Mouse (Mus musculus): ENCODE results near the gene 5730455P16Rik. TPM values are rescaled to one million over a fixed set of nuclear protein-coding genes. Genes with fewer than 3 reads are reported as not detected.
A peak's percentile ranks its signal among the peaks of the same experiment; 100 is the strongest.
"Not testable (repeated sequence)": the region's sequence is repeated elsewhere in the genome, so short reads cannot be mapped to it uniquely, and the experiment has no call there.

Gene 5730455P16Rik
- 4.8 to 8.8 TPM (median 8.3 TPM) in 3 replicates for total RNA-seq (2017)

DNA sequence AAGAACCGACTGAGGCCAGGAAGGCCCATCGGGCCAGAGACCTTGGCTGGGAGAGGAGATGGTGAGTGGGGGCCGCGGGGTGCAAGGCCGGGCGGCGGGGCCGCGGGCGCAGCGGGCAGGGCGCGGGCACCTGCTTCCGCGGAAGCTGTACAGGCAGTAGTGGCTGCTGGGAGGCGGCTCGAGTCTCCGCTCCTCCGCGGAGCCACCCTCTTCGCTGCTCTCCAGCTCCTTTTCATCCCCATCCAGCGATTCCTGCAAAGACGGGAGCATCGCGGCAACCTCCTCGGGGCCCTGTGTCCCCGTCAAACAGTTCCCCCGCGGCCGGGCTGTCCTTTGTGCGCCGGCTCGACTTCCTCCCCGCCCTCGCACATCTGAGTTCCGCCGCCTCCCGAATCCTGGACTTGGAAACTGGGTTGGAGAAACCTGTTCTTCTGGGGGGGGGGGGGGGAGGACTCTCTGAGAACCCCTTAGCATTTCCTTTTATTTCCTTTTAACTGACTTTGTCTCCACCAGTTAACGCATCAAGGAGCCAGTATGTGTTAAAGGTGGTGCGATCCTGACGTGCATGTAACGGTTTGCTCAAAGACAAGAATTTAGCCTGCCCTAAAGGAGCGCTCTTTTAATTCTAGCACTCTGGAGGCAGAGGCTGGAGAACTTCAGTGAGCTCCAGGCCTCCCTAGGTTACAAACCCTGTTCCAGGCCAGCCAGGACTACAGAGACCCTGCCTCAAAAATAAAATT lies at the start of gene 5730455P16Rik:
5730455P16Rik (minus strand) TSS at position 323 of the 740 bp plus-strand sequence.
- ATAC-seq (replicated peaks; ENCODE audit: insufficient number of reproducible peaks, low FRiP score, low TSS enrichment, poor library complexity, severe bottlenecking) = peak; percentile 86

DNA sequence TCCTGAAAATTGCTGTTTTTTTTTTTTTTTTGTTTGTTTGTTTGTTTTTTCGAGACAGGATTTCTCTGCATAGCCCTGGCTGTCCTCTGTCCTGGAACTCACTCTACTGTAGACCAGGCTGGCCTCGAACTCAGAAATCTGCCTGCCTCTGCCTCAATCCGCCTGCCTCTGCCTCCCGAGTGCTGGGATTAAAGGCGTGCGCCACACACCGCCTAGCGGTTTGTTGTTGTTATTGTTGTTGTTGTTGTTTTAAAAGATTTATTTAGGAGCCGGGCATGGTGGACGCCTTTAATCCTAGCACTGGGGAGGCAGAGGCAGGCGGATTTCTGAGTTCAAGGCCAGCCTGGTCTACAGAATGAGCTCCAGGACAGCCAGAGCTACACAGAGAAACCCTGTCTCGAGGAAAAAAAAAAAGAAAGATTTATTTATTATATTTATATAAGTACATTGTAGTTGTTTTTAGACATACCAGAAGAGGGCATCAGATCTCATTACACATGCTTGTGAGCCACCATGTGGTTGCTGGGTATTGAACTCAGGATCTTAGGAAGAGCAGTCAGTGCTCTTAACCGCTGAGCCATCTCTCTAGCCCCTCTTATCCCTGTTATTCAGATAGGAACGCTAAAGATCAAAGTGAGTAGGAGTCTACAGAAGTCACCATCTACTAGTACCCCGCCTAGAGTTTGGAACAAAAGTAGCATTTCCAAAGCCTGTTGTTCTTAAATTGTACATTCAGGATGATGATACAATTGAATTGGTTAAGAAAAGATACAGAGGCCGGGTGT lies 48.4 kb upstream of the 5730455P16Rik start:
- not testable (repeated sequence) for ATAC-seq (replicated peaks; ENCODE audit: insufficient number of reproducible peaks, low FRiP score, low TSS enrichment, poor library complexity, severe bottlenecking)

DNA sequence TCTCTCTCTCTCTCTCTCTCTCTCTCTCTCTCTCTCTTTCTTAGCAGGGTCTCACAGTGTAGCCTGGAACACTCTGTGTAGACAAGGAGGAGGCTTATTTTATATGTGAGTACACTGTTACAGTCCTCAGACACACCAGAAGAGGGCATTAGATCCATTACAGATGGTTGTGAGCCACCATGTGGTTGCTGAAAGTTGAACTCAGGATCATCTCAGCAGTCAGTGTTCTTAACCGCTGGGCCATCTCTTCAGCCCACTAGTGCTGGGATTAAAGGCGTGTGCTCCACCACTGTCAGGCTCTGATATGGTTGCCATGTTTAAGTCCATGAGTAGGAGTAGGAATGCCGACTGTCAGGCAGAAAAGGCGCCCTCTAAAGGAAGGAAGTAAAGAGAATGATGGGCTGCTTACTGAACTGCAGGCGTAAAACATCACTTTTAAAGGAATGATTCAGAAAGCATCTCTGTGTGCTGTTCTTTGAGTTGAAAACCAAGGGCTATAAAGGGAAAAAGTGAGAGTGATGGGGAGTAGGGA lies 47.5 kb upstream of the 5730455P16Rik start:
- no peak for ATAC-seq (replicated peaks; ENCODE audit: insufficient number of reproducible peaks, low FRiP score, low TSS enrichment, poor library complexity, severe bottlenecking)

DNA sequence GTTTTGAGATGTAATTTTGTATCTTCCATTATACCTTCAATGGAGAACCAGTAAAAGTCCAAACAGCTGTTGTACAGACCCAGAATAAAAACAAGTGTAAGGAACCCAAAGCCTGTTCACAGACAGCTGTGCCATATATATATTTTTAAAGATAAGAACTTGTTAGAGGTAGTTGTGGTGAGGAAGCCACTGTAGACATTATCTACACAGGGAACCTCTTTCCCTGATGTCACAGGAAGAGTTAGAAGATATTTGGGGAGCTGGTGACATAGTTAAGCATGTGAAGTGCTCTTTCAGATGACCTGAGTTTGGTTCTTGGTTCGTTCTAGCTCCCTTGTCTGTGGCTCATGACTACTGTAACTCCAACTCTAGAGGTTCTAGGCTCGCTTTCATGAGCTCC lies 46.9 kb upstream of the 5730455P16Rik start:
- ATAC-seq (replicated peaks; ENCODE audit: insufficient number of reproducible peaks, low FRiP score, low TSS enrichment, poor library complexity, severe bottlenecking) = no peak

DNA sequence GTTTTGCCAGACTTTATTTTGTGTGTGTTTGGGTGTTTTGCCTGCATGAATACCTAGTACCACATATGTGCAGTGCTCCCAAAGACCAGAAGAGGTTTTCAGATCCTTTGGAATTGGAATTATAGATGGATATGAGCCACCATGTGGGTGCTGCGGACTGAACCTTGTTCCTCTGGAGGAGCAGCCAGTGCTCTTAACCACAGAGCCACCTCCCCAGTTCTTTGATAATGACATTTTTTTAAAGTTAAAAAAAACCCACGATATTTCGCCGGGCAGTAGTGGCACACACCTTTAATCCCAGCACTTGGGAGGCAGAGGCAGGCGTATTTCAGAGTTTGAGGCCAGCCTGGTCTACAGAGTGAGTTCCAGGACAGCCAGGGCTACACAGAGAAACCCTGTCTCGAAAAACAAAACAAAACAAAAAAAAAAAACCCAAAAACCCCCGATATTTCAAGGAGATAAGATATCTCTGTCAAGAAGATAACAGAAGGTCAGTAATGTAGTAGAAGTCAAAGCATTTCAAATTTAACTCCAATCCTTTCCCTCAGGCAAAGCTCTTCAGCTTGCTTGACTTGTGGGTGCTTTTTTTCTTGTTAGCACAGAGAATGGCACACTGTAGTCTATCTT lies 43.7 kb upstream of the 5730455P16Rik start:
- no peak for ATAC-seq (replicated peaks; ENCODE audit: insufficient number of reproducible peaks, low FRiP score, low TSS enrichment, poor library complexity, severe bottlenecking)

DNA sequence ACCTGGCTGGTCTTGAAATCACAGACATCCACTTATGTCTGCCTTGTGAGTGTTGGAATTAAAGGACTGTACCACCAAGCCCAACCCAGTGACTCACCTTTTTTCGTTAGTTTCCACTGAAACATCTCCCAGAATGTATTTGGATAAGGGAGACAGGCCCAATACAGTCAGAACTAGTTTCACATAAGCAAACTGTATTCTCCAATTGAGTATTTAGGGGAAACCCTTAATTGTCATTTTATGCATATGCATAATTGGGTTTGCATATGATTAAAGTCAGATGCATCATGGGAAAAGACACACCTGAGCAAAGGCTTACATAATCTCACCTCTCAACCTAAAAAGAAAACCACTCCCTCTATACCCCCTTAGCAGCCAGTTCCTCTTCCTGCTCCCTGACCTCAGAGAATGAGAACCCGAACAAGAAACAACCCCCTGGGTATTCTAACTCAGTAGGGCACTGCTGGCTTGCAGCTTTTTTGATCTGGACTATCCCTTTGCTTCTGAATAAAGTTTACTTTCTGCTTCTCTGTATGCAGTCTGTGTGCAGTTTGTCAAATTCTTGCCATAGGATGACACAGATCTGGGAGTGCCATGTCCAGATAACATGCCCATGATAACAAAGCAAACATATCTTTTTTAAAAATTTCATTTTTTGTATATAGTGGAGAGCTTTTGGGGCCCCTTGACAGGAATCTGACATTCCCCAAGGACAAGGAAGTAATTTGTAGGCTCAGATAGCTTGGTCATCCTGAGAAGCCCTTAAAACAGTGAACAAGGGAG lies 42.6 kb upstream of the 5730455P16Rik start:
- ATAC-seq (replicated peaks; ENCODE audit: insufficient number of reproducible peaks, low FRiP score, low TSS enrichment, poor library complexity, severe bottlenecking) = no peak

DNA sequence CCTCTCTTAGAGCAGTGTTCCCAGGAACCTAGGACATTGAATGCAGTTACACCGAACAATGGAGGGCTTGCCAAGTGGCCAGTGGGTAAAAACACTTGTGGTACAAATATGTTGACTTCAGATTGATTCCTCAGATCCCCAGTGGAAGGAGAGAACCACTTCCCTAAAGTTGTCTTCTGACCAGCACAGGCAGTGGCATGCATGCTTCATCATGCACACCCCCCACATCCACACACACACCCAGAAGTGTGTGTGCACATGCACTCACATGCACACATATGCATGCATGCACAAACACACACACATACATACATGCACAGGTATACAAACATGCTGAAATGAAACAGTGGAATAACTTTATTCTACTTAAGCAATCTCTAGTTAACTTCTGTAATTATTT lies 41.9 kb upstream of the 5730455P16Rik start:
- ATAC-seq (replicated peaks; ENCODE audit: insufficient number of reproducible peaks, low FRiP score, low TSS enrichment, poor library complexity, severe bottlenecking) = no peak

DNA sequence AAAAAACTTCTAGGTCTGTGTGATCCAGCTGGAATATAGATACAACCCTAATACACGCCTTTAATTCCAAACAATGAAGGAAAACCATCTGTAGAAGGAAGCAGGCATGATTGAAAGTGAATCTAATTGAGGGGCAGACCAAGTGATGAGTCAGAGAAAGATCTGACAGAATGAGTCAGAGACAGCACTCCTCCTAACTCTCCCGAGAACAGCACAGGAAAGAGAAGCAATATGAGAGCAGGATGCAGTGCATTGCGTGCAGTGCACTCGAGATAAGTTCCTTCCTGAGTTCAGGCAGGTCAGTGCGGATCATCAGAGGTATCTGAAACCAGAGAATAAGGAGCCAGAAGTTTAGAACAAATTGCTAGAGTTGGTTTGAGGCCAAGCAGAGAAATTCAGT lies 39.3 kb upstream of the 5730455P16Rik start:
- ATAC-seq (replicated peaks; ENCODE audit: insufficient number of reproducible peaks, low FRiP score, low TSS enrichment, poor library complexity, severe bottlenecking) = no peak

DNA sequence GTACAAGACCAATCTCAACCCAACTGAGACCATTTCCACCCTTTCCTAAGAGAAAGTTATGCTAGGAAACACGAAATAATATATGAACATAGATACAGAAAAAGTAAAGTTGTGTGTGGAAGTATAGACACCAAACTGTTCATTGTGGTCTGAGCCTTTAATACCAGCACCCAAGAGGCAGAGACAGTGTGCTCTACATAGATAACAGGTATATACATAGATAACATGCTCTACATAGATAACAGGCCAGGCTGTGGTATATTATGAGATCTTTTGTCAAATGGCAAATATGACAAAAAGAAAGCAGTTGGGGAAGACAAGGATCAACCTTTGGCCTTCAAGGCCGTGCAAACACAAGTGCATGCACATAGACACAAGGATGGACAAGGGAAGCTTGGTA lies 32.5 kb upstream of the 5730455P16Rik start:
- no peak for ATAC-seq (replicated peaks; ENCODE audit: insufficient number of reproducible peaks, low FRiP score, low TSS enrichment, poor library complexity, severe bottlenecking)

DNA sequence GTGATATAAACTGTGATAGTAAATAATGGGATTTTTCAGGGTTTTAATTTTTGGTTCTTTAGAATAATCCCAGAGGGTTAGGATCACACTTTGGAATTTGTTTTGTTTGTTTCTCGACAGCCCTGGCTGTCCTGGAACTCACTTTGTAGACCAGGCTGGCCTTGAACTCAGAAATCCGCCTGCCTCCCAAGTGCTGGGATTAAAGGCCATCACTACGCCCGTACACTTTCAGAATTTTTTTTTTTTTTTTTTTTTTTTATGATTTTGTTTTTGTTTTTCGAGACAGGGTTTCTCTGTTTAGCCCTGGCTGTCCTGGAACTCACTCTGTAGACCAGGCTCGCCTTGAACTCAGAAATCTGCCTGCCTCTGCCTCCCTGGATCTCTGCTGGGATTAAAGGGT lies 30.0 kb upstream of the 5730455P16Rik start:
- not testable (repeated sequence) for ATAC-seq (replicated peaks; ENCODE audit: insufficient number of reproducible peaks, low FRiP score, low TSS enrichment, poor library complexity, severe bottlenecking)

DNA sequence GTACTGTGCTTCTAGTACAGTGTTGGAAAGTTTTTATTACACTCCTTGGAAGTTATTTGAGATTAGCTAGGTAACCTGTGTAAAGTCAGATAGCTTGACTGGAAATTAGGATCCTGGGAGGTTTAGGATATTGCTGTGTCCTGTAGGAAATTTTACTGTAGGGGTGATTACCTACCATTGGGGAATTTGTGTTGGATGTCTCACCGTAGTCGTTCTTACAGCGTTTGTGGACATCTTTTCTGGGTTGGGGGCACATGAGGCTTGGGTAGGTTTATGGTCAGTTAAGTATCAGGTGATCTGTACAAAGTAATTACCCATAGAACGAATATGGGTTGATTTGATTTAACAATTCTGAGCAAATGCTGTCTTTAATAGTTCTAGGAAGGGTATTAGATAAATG lies 18.8 kb upstream of the 5730455P16Rik start:
- ATAC-seq (replicated peaks; ENCODE audit: insufficient number of reproducible peaks, low FRiP score, low TSS enrichment, poor library complexity, severe bottlenecking) = no peak

DNA sequence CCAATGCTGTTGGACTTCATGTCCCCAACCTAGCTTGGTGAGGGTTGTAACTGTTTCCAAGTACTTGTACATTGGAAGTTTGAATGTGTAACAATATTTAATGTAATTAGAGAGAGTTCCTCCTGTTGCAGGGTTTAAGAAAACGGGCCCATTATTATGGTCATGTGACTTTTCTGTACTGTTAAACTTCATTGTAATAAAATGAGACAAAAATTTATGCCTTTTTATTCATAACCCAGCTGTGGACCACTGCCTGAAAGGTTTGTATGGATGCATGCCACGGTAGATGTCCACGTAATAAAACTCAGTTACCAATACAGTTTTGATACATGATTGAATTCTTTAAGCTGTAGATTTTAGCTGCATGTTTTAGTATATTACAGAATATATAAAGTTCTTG lies 18.1 kb upstream of the 5730455P16Rik start:
- ATAC-seq (replicated peaks; ENCODE audit: insufficient number of reproducible peaks, low FRiP score, low TSS enrichment, poor library complexity, severe bottlenecking) = no peak

DNA sequence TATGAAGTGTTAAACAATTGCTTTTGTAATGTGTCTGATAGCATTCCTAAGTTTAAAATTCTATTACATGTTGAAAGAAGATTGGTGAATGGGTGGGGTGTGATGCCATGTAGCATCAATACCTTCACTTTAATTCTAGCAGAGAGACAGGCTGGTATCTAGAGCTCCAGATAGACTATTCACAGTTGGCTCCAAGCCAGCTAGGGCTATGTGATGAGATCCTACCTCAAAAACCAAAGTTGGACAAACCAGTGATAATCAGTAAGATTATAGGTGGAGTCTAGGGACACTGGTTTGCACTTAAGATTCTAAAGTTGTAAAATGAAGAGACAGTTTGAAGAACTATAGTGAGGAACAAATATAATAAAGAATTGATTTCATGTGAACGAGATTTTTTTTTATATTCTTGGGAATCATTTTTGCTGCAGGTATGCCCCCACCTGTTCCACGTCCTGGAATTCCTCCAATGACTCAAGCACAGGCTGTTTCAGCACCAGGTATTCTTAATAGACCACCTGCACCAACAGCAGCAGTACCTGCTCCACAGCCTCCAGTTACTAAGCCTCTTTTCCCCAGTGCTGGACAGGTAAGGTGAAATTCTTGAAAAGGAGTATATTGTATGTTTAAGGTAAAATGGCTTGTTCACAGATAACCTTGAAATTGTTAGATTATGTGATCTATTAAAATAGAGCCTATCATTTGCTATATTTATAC lies 13.7 kb upstream of the 5730455P16Rik start:
- ATAC-seq (replicated peaks; ENCODE audit: insufficient number of reproducible peaks, low FRiP score, low TSS enrichment, poor library complexity, severe bottlenecking) = no peak

DNA sequence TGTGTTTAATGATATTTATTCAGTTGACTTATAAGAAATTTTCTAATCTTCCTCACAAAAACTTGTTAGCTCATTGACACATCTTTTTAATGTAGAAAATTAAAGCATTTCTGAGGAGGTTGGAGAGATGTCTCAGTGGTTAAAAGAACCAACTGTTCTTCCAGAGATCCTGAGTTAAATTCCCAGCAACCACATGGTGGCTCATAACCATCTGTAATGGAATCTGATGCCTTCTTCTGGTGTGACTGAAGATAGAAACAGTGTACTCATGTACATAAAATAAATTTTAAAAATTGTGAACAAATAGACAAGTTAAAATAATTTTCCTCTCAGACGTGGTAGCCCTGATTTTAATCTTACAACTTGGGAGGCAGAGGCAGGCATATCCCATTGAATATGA lies 12.1 kb upstream of the 5730455P16Rik start:
- ATAC-seq (replicated peaks; ENCODE audit: insufficient number of reproducible peaks, low FRiP score, low TSS enrichment, poor library complexity, severe bottlenecking) = no peak

DNA sequence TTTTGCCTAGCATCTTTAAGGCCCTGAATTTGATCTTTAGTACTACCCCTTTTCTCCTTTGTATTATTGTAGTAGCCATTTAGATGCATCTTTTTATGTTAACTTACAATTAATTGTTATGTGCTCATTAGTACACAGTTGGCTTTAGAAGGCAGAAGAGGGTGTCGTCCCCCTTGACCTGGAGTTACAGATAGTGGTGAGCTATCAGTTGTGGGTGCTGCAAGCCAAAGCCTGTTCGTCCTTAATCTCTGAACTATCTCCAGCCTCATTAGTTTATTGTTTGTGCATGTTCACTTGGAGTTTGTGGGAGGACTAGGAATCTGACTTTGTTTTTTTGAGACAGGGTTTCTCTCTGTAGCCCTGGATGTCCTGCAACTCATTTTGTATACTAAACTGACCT lies 9.0 kb upstream of the 5730455P16Rik start:
- no peak for ATAC-seq (replicated peaks; ENCODE audit: insufficient number of reproducible peaks, low FRiP score, low TSS enrichment, poor library complexity, severe bottlenecking)

DNA sequence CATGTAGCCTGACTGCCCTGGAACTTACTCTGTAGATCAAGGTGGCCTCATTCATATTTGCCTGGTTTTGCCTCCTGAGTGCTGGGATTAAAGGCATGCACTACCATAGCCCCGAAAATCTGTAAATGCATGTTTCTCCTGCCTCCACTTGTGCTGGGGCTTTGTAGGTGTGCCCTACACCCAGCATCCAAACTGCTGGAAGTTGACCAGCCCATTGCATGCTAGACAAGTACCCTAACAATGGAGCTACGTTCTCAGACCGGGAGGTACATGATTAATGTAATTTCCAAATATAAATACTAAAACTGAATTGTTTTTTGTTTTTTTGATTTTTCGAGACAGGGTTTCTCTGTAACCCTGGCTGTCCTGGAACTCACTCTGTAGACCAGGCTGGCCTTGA lies 7.2 kb upstream of the 5730455P16Rik start:
- ATAC-seq (replicated peaks; ENCODE audit: insufficient number of reproducible peaks, low FRiP score, low TSS enrichment, poor library complexity, severe bottlenecking) = no peak

DNA sequence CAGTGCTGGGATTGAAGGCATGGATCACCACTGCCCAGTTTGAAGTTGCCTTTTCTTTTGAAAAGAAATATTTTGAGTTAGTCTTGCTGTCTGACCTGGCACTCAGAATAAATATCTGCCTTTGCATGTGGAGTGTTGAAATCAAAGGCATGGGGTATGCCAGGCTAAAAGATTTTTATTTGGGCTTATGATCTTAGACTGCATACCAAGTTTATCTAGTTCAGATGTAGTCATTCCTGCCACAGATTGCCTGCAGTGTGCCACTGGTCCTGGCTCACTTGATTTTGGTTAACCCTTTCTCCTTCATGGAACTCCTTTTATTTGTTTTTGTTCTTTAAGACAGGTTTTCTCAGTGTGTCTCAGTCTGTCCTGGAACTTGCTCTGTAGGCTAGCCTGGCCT lies 6.6 kb upstream of the 5730455P16Rik start:
- no peak for ATAC-seq (replicated peaks; ENCODE audit: insufficient number of reproducible peaks, low FRiP score, low TSS enrichment, poor library complexity, severe bottlenecking)

DNA sequence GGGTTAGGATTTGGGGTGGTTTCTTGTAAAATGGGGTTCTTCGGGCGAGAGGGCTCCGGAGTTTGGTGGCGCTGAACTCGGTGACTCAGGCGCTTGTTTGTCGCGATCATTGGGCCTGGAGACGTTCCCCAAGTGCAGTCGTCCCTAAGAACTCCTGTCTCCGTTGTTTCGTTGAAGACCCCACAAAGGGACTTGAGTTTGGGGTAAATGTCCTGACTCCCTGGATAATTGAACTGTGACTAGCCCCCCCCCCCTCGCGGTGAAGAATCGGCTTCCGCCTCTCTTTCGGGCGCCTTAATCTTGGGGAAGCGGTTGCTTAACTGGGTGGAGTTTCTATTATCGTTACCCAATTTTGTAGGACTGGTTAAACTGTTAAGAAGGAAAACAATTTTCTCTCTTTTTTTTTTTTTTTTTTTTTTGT lies 5.8 kb upstream of the 5730455P16Rik start:
- ATAC-seq (replicated peaks; ENCODE audit: insufficient number of reproducible peaks, low FRiP score, low TSS enrichment, poor library complexity, severe bottlenecking) = peak; percentile 38
